Mouse (Mus musculus) myocyte (in vitro differentiated cells): ENCODE results near the gene Mipol1.

Experiments used
- CEBPB ChIP-seq: IDR thresholded peaks from 2 replicates; pipeline ENCODE4 v1.6.1; 2011; ENCODE audit warnings: mild to moderate bottlenecking, moderate library complexity; ENCODE audit not compliant: poor library complexity, insufficient read depth, severe bottlenecking
- E2F4 ChIP-seq: IDR thresholded peaks from one replicate; pipeline ENCODE4 v1.6.1; 2011; ENCODE audit warnings: mild to moderate bottlenecking, control low read depth, moderate library complexity; ENCODE audit not compliant: insufficient read depth
- MAX ChIP-seq: IDR thresholded peaks from one replicate; pipeline ENCODE4 v1.6.1; 2011; ENCODE audit warnings: low read depth, mild to moderate bottlenecking, control low read depth
- MYOD1 ChIP-seq, 3 experiments: IDR thresholded peaks; one replicate each; pipeline ENCODE4 v1.6.1; 2011; ENCODE audit warnings: control low read depth in 2 of 3, low read depth in 2 of 3, mild to moderate bottlenecking in 2 of 3, moderate library complexity in 1 of 3; ENCODE audit not compliant: insufficient read length in 2 of 3, control insufficient read depth in 1 of 3
- MYOG ChIP-seq, 3 experiments: IDR thresholded peaks; one replicate each; pipeline ENCODE4 v1.6.1; 2011; ENCODE audit warnings: control low read depth in 2 of 3, low read depth in 2 of 3, mild to moderate bottlenecking in 2 of 3; ENCODE audit not compliant: insufficient read length in 2 of 3, control insufficient read depth in 1 of 3, insufficient read depth in 1 of 3
- POLR2A ChIP-seq: IDR thresholded peaks from one replicate; pipeline ENCODE4 v1.6.1; 2011; ENCODE audit warnings: low read depth, mild to moderate bottlenecking, control low read depth, moderate library complexity; ENCODE audit not compliant: insufficient read length
- POLR2AphosphoS2 ChIP-seq: IDR thresholded peaks from one replicate; pipeline ENCODE4 v1.6.1; 2011; ENCODE audit warnings: low read depth, control low read depth; ENCODE audit not compliant: insufficient read length
- SRF ChIP-seq: IDR thresholded peaks from one replicate; pipeline ENCODE4 v1.6.1; 2011; ENCODE audit warnings: low read depth; ENCODE audit not compliant: control insufficient read depth, insufficient read length
- TCF12 ChIP-seq: IDR thresholded peaks from one replicate; pipeline ENCODE4 v1.6.1; 2011; ENCODE audit warnings: mild to moderate bottlenecking, control low read depth; ENCODE audit not compliant: poor library complexity, insufficient read depth, severe bottlenecking
- USF1 ChIP-seq: IDR thresholded peaks from one replicate; pipeline ENCODE4 v1.6.1; 2011; ENCODE audit warnings: low read depth, mild to moderate bottlenecking, control low read depth, moderate library complexity

- no peak for TF ChIP-seq USF1
- TF ChIP-seq POLR2A = no peak
- no peak for TF ChIP-seq MYOG (IDR thresholded peaks at IDR 0.05; ENCODE audit: control insufficient read depth in 1 of 3, insufficient read depth in 1 of 3, insufficient read length in 2 of 3, low read depth in 2 of 3)
- TF ChIP-seq MAX = no peak
- TF ChIP-seq E2F4 = no peak
- TF ChIP-seq CEBPB = no peak
- TF ChIP-seq MYOD1 (IDR thresholded peaks at IDR 0.05; ENCODE audit: control insufficient read depth in 1 of 3, insufficient read length in 2 of 3, low read depth in 2 of 3) = no peak
- no peak for TF ChIP-seq POLR2AphosphoS2
- no peak for TF ChIP-seq TCF12
- TF ChIP-seq SRF = no peak
These were observed 169.3 kb downstream of the Mipol1 start for GRCm38 (mm10) chr12:57399547-57399946.
